Mouse (Mus musculus) urinary bladder, postnatal 10 days (tissue): ENCODE results near the gene Zfp57.
"Not testable (repeated sequence)": the region's sequence is repeated elsewhere in the genome, so short reads cannot be mapped to it uniquely, and the experiment has no call there.

Source experiments
- DNase-seq: peaks from one replicate; pipeline ENCODE4 v3.0.0; 2022; ENCODE audit warnings: low spot score

The Zfp57 gene

DNA sequence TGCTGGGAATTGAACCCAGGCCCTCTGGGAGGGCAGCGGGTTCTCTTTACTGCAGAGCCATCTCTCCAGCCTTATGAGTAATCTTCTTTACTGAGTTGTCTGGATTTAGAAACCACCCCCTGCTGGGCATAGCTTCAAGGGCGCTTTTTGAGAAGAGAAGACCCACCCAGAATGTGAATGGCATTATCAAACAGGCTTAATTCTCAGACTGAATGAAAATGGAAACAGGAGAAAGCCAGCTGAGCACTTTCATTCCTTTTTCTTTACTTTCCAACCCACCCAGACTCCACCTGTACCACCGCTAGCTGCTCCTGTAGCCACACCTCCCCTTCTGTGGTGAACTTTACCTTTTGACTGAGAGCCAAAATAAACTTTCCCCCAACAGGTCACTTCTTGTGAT lies 5.5 kb upstream of the Zfp57 start:
- no peak for DNase-seq

DNA sequence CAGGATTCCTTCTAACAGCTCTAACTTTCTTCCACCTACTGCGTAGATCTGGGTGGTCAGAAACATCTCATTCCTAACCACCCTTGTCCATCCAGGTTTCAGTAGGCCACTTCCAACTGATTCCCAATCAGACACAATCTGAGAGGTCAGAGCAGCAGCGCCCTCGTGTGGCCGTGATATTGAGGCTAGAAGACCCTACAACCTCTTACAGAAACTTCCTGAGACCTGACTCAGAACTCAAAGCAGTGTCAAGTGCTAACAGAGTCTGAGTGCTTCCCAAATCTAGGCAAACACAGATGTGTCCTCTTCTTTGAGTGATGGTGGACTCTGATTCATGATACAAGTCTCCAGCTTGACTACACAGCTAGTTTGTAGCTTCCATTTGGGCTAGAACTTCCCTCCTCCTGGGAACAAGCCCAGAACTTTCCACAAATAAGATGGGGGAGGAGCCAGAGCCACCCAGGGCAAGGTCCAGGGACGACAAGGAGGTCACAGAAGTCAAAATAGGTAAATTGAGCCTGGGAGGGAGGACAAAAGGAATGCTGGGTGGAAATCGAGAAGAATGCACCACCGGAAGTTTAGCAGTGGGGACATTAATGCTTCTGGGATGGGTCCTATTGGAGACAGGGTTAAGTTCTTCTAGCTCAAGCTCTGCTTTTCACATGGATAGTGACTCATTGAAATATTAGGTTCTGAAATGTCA lies 3.8 kb upstream of the Zfp57 start:
- DNase-seq, result peak; percentile 42

DNA sequence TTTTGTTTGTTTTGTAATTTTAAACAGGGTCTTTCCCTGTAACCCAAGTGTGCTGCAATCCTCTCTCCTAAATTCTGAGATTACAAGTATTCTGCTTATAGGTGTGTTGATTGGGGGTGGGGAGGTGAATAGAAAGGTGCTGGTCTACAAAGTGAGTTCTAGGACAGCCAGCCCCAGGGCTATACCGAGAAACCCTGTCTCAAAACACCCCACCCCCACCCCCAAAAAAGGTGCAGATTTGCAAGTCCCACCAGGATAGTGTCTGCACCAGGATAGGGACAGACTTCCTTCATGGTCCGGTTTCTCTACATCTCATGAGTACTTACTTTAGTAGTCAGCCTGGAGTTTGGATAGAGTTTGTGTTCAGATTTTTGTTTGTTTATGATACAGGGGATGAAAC lies 2.5 kb upstream of the Zfp57 start:
- no peak for DNase-seq

DNA sequence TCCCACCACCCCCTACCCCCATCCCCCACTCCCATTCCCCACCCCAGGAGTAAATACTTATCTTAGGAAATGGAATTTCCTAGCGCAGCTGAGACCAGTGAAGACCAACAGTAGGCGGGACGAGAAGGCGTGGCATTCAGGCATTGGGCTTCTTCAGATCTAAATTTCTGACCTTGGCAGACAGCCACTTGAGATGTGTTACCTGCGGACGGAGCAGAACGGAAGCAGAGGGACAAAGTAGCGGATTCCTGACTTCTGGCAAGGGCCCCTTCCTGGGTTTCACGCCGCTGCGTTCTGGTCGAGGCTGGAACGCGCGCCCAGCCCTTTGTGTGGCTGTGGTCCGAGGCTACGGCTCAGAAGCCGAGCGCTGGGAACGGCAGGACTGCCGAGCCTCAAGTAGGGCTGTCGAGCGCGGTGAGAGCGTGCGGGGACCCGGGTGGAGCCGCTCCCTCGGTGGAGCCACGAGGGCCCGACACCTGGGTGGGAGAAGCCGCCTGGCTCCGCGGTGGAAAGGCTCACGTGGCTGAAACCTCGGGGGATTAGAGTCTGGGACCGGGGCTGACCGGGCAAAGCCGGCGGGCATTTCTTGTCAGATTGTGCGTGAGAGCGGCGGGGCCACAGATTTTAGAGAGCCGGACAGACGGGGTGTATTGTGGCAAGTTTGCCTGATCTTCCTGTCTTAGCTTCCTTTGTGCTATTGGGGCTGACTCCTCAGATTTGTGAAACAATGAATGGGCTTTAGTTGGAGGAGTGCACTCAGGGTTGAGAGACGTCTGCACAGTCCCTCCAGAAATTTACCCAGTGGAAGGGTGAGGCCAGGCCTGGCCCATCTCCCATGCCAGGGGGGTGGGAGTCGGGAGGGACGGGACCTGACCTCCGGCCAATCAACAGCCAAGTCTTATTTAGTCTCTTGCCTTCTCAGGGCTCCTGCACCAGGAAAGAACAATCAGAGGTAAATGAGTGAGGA lies 1.7 kb downstream of the Zfp57 start:
- no peak for DNase-seq

DNA sequence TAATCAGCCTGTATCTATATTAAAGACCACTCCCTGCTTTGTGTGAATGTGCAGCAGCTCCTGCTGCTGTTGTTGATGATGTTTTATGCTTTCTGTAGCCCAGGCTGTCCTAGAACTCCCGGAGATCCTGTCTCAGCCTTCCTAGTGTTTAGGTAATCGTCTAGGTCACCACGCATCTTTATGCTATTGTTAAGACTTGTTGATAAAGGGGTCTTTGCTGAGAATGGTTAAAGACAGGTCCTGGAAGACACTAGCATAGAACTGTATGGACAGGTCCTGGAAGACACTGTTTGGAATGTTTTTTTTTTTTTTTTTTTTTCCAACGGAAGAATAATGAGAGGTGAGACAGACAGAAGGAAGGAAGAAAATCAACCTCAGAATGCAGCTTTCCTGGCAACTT lies 2.4 kb downstream of the Zfp57 start:
- DNase-seq, result no peak

DNA sequence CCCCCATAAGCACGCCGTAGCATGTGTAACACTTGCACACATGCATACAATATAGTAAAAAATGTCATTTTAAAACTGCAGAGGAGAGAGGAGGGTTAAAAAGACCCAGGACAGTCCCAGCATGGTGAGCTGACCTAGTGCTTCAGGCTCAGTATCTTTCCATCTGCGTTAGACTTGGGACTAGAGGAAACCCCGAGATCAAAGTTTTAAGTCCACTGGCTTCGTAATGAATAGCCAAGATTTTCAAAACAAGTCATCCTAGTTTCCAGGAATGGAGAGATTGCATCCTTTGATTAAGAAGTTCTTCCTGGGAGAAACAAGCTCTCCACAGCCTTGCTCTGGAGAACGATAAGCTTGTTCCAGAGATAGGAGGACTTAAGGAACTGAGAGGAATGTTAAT lies 7.2 kb downstream of the Zfp57 start:
- DNase-seq, result no peak

DNA sequence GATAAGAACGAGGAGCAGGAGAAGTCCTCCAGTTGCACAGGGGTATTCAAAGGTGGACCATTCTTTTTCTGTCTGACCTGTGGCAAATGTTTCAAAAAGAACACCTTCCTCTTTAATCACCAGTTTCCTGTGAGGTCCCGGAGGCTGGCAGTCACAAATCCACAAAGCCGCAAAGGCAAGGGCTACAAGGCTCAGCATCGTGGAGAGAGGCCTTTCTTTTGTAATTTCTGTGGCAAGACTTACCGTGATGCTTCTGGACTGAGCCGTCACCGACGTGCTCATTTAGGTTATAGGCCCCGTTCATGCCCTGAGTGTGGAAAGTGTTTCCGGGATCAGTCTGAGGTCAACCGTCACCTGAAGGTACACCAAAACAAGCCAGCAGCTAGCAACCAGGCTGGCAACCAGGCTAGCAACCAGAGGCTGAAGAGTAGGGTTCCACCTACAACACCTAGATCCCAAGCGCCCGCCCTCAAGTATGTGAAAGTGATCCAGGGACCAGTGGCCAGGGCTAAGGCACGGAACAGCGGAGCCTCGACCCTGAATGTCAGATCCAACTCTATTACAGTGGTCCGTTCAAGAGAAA lies 8.6 kb downstream of the Zfp57 start:
- DNase-seq, result no peak

DNA sequence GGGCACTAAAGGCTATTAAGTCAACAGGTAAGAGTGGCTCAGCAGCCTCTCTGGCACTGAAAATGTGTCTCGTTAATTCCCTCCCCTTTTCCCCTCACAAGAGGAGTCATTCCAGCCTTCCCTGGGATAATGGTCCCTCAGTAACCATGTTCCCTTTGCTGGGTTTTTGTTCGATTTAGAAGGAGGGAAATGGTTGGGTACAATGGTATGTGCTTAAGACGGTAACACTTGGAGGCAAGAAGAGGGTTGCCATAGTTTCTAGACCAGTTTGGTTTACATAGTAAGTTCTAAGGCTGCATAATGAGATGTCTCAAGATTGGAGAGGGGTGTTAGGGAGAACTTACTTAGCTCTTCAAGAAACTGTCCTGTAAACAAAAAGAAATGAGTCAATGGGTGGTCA lies 10.8 kb downstream of the Zfp57 start:
- no peak for DNase-seq

DNA sequence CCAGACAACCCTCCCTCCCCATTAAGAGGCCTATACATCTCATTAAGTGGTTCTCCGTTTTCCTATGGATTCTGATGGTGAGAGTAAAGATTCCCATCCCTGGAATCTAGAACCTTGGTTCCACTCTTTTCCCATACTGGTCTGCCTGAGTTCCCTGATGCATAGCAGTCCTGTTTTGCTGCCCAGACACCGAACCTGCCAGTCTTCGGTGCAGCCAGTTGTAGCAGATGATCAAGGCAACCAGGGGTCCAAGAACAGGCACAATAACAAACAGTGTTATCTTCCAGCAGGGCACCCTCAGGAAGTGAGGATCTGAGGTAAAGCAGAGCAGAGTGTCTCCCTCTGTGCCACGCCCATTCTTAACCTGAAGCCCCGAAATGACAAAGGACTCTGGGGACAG lies 11.2 kb downstream of the Zfp57 start:
- DNase-seq, result no peak

DNA sequence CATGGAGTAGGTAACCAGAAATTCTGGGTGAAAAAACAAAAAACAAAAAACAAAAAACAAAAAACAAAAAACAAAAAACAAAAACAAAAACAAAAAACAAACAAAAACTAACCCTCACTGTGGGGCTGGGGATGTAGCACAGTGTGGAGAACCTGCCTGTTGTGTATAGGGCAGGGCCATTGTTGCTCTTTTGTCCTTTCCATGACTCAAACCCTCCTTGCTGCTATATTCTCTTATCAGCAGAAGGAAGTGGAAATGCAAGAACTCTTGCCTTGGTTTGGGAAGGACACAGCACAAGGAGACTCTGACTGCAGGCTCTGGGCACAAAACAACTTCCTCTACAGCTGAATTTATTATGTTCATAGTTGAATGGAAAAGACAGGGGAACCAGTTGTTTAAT lies 15.4 kb downstream of the Zfp57 start:
- no peak for DNase-seq

DNA sequence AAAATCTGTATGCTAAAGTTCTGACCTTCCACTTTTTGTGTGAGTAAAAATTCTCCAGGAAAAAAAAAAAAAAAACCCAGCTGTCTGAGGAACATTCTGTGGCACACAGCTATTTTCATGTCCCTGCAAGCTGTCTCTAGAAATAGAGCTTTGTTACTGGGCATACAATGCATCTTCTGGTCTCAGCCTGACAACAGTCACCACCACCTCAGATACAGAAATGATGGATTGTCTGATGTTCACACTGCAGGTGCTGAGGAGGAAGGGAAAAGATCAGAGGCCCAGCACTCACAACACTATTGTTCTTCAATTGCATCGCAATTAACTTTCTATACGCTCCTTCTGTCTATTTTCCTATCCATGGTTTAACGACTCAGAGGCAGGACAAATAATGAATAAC lies 17.4 kb downstream of the Zfp57 start:
- DNase-seq, result no peak

DNA sequence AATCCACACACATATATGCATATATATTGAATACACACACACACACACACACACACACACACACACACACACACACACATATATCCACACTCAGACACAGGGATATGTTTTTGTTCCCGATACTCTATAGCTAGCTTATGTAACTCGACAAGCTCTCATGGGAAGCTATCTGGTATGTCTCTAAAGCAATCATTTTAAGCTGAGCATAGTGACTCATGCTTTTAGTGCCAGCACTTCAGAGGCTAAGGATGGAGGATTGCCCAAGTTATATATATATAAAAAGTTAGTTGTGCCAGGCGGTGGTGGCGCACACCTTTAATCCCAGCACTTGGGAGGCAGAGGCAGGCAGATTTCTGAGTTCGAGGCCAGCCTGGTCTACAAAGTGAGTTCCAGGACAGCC lies 18.3 kb downstream of the Zfp57 start:
- not testable (repeated sequence) for DNase-seq

DNA sequence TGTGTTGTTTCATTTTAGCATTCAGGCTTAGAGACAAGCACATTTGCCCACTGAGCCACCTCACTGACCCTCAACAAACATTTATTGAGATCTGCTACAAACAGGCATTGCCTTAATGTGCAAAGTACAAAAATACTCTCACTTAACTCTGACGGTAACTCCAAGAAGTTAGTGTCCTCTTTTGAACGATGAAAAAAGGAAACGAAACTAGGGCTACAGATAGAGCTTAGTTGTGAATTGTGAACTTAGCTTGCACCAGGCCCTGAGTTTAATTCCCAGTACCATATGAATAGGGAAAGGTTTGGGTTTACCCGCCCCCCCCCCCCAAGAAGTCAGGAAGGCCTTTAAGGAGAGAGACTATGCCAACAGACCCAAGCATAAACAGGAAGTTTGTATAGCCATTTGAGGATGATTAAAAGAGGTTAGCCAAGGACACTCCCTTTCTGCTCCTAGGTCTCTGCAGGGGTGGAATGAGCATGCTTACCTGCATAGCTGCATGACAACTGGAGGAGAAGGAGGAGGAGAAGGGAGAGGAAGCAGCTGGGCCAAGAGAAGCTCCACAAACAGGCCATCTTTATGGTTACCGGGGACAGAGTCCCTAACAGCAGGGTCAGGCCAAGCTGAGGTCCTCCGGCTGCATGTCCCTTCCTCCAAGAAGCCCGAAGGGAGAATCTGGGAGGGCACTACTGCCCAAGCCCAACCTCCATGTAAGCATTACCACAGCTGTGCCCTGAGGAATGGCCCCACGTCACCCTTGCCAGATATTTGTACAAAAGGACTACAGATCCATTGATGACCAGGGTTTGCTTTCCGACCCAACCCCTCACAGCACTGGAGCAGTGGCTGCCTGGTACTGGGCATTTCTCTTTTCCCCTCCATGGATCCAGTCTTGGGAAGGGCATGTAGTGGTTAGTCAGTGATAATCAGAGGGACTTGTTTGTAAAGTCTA lies 21.9 kb downstream of the Zfp57 start, which contains the start of gene Mog:
Mog (minus strand) TSS at position 771 of the 949 bp plus-strand sequence.
- no peak for DNase-seq

DNA sequence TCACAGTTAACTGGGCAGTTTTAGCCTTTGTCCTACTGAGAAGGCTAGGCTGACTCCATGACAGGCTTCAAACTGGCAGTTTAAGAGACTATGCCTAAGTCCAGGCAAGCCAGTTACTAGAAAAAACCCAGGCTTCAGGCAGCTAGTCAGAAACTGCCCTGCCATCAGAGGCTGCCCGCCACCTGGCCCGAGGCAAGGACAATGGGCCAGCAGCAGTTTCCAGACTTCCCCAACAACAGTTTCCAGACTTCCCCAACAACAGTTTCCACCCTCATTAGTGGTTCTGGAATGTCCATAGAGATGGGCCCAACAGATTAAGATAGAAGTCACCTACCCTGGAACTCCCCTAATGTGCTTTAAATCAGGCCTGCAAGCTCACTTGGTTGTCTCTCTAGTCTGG lies 25.5 kb downstream of the Zfp57 start:
- no peak for DNase-seq

DNA sequence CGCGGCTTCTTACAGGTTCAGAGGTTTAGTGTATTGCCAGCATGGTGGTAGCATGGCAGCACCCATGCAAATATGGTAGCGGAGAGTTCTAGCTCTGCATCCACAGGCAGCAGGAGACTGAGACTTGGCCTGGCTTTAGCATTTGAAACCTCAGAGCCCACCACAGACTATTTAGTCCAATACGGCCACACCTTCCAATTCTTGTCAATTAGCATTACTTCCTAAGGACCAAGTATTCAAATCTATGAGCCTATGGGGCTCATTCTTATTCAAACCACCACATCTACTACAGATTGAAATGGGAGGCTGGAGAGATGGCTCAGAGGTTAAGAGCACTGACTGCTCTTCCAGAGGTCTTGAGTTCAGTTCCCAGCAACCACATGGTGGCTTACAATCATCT lies 26.5 kb downstream of the Zfp57 start:
- no peak for DNase-seq

DNA sequence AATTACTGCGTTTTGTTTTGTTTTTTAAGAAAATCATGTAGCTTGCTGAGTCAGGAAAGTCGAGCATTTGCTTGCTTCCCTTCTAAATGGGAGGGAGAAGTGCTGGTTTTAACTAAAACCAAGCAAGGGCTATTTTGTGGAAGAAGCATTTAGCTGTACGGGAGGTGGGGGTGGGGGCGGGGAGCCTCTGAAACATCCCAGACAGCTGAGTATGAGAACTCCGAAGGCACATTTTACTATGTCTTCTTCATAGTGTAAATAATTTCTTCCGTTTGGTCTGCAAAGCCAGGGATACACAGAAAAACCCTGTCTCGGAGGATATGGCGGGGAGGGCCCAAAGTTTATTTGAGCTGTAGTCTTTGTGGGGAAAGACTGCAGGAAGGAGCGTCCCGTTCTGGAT lies 27.2 kb downstream of the Zfp57 start:
- no peak for DNase-seq

DNA sequence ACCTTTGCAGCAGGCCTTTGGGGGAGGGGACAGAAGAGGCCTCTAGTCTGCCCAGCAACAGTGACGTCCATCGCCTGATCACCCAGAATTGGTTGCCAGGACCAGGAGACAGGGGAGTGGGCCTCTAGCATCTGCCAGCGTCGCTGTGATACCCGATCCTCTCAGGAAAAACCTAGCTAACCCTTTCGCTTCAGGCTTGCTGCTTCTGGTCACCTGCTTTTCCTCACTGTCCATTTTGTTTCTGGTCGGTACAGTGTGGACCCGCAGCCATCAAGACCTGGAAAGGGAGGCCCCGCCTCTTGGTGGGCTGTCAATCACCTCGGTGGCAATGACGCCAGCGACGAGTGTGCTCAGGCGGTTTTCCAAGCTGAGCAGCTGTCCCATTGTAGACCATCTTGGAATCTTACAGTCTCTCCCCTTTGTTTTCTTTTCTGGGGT lies 27.7 kb downstream of the Zfp57 start:
- peak; percentile 57 for DNase-seq

DNA sequence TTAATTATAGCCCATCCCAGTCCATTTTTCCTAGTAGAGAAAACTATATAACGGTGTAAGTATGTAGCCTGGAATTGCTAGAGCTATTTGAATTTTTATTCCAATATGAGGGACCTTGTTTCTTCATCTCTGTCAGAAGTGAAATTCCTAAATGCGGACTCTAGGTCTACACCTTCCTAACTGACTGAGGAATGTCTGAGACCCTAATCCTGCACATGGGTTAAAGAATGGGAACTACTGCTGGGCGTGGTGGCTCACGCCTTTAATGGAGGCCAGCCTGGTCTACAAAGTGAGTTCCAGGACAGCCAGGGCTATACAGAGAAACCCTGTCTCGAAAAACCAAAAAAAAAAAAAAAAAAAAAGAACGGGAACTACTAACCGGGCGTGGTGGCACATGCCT lies 28.2 kb downstream of the Zfp57 start:
- no peak for DNase-seq

DNA sequence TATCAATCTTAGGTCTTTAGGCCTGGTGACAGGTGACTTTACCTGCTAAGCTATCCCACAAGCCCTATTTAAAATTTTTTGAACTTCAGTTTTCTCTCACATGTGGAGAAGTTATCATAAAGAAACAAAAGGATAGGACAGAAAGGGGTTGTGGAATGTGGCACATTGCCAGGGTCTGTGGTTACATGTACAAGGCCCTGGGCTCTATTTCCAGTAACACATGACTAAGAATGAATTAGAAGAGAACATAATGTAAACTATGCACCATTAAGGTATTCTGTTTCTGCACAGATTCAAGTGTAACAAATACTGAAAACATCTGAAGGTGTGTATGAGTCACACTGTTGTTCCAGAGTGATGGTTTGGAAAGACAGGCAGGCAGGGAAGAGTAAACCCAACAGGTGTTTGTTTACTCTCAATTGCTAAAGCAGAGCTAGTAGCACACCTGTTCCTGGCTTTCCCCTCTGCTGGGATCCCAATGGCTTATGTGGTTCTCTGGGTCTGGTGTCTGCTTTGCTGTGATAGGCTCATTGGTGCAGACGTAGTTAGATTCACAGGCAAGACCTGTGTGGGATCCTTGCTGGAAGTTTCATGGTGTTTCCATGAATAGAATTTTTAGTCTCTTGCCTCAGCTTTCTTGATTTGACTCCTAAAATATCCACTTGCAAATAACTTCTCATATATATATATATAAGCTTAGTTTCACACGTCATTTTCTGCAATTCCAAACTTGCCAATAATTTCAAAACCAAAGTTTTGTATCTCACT lies 38.3 kb downstream of the Zfp57 start:
- no peak for DNase-seq

DNA sequence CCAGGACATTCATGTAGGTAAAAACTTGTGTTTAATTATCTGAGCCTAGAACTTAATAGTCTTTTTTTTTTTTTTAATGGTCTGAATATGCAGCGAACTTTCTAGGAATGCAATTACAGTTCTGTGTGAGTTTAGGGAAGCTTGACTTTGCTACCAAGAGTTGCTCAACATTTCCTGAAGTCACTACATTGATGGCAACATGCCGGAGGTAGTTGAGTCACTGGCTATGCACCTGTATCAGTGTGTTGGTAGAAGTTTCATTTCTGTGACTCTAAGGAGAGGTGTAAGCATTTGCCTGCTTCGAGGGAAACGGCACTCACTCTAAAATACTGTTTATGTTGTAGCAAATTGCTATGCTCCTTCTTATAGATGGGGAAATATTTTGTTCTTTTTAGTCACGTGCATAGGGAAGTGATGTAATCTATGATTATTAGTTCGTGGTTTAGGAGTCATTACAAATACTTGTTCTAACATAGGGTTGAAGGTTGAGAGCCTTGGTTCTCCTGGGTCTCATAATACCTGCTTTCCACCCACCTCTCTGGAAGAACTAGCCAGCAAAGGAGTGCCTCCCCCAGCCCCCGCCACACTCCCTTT lies 43.8 kb downstream of the Zfp57 start:
- DNase-seq, result no peak
